Mouse (Mus musculus) olfactory bulb, adult 2 months (tissue): ENCODE measurements around the gene Avpr2.

Experiments used
- CTCF ChIP-seq: fragments of 200-500 bp; IDR thresholded peaks from 2 replicates; pipeline ENCODE4 v1.5.1; 2012; ENCODE audit warnings: low read depth, mild to moderate bottlenecking, low read length, moderate library complexity; ENCODE audit not compliant: insufficient read depth
- POLR2A ChIP-seq: fragments of 200-500 bp; IDR thresholded peaks from 2 replicates; pipeline ENCODE4 v1.6.1; 2012; ENCODE audit warnings: mild to moderate bottlenecking, low read depth, low read length, moderate library complexity; ENCODE audit not compliant: insufficient read depth

DNA sequence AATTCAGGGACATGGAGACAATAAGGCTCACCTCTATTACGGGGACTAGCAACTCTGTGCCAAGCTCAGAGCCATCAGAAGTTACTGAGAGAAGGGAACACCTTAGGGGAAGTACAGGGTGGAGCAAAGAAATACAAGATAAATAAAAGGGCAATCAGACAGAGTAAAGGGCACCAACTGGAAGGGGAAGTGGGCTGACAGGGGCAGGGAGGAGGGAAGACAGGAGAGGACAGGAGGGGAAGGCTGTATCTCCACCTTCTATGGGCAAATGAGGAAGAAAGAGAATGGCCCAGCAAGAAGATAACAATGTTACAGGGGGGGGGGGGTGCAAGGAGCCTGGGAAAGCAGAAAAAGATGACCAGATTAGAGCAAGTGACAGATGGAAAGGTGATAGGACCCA lies 14.9 kb upstream of the Avpr2 start:
- no peak for TF ChIP-seq CTCF
- TF ChIP-seq POLR2A: no peak
